Mouse (Mus musculus): ENCODE measurements at regions not wholly inside any gene's neighbourhood (a gene's known extent, or its start where the extent isn't known, plus 50 kb on each side); places are given as distances from the start of the nearest gene placed in this dataset.

- Histone ChIP-seq H3K27me3 (no peaks in the 10 kb centered on the region), H3K9ac (no peak overlapping the region), H3K27ac (no peak overlapping the region), H3K36me3 (no peaks in the 10 kb centered on the region), H3K9me3 (replicated peaks) (no peaks in the 10 kb centered on the region), H3K4me2 (no peak overlapping the region), H3K4me3 (no peak overlapping the region), H3K4me1 (replicated peaks) (peaks cover 18% of the 10 kb centered on the region)
- no peak for ATAC-seq (replicated peaks; ENCODE audit: insufficient number of reproducible peaks, insufficient read depth, low FRiP score, low read depth)
- WGBS = 92% methylated on average over 8 of the region's 8 CpGs
Observed at GRCm38 (mm10) chr1:186572651-186573050, 133.1 kb downstream of the Tgfb2 start.

DNA sequence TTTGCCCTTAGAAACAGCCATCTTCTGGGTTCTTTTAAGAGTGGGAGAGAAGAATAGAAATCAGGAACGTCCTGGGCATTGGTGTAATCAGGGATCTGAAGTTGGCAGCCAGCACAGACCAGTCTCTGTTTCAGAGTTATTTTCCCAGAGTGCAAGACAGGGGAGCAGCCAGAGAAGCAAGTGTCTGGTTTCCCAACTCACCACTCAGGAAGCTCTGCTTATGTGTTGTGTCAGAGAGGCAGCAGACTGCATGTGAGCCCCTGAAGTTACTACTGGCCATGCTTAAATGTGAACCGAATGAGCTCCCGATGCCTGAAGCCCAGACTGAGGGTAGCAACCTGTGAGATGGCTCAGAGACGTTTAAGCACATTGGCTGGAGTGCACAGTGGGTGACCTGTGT, 133.7 kb downstream of the Tgfb2 start:
- Histone ChIP-seq H3K9ac (no peak overlapping the region), H3K27ac (0 out of 2 replicates have a peak overlapping the region, but pooled peaks have one; percentile 3), H3K4me3 (no peak overlapping the region), H3K9me3 (replicated peaks) (no peaks in the 10 kb centered on the region), H3K36me3 (no peaks in the 10 kb centered on the region), H3K27me3 (no peaks in the 10 kb centered on the region), H3K4me2 (no peak overlapping the region), H3K4me1 (replicated peaks) (peaks cover 18% of the 10 kb centered on the region)
- 54% methylated on average over 4 of the region's 4 CpGs for WGBS
- ATAC-seq (replicated peaks; ENCODE audit: insufficient number of reproducible peaks, insufficient read depth, low FRiP score, low read depth) = no peak

DNA sequence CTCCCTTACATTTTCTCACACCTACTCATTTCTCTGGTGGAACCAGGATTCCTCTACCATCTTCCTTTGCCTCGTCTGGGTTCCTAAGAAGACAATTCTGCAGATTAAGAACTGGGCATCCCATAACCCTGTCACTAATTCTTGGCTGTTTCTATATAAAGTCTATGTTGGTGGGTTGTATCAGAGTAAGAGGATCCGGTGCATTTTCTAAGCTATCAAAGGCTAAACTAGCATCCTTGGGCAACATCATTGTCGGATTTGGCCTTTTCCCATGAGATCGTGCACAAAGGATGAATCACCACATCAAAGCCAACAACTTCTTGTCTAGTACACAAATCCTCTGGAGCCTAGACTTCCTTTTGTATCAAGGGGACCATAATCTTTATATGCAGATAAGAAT, 137.3 kb downstream of the Tgfb2 start:
- 74% methylated on average over 4 of the region's 4 CpGs for WGBS
- H3K36me3 ChIP-seq = no peaks in the 10 kb centered on the region
- H3K9me3 ChIP-seq (replicated peaks) = no peaks in the 10 kb centered on the region
- peak overlapping the region; percentile 35; the same call in 1 of the 2 replicates for H3K27ac ChIP-seq
- H3K4me1 ChIP-seq (replicated peaks) = peaks cover 16% of the 10 kb centered on the region
- no peak for ATAC-seq (replicated peaks; ENCODE audit: insufficient number of reproducible peaks, insufficient read depth, low FRiP score, low read depth)
- no peak overlapping the region for H3K4me3 ChIP-seq
- H3K9ac ChIP-seq = no peak overlapping the region
- H3K27me3 ChIP-seq = no peaks in the 10 kb centered on the region
- H3K4me2 ChIP-seq = no peak overlapping the region

DNA sequence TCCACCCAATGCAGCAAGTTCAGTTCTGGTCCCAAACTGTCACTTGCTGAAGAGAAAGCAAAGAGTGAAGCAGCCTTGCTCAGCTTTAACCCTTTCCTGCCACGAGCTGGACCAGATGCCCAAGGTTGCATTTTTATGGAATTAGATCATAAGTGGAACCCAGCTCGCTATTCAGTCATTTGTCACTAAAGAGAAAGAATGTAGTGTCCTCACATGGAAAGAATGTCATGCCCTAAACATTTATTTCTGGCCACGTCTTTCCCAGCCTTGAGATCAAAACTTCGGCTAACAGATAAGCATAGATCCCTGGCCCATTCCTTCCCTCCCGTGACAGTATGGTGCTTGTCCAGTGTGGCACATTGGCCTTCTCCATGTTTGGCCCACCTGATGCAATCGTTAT, 137.7 kb downstream of the Tgfb2 start:
- Histone ChIP-seq H3K27me3 (no peaks in the 10 kb centered on the region), H3K9me3 (replicated peaks) (no peaks in the 10 kb centered on the region), H3K4me2 (0 out of 2 replicates have a peak overlapping the region, but pooled peaks have one; percentile 33), H3K36me3 (no peaks in the 10 kb centered on the region), H3K4me3 (no peak overlapping the region), H3K9ac (no peak overlapping the region), H3K27ac (peak overlapping the region; percentile 35), H3K4me1 (replicated peaks) (peaks cover 16% of the 10 kb centered on the region)
- no peak; the same call in 1 of the 2 replicates for ATAC-seq (replicated peaks; ENCODE audit: insufficient number of reproducible peaks, insufficient read depth, low FRiP score, low read depth)
- 16% methylated on average over 6 of the region's 6 CpGs for WGBS

GRCm38 (mm10) chr1:186567136-186567826, 138.5 kb downstream of the Tgfb2 start:
- 34% methylated on average over 15 of the region's 15 CpGs for WGBS

GRCm38 (mm10) chr1:186562027-186562426, 143.8 kb downstream of the Tgfb2 start:
- Histone ChIP-seq H3K27me3 (no peaks in the 10 kb centered on the region), H3K4me2 (no peak overlapping the region), H3K9me3 (replicated peaks) (no peaks in the 10 kb centered on the region), H3K36me3 (no peaks in the 10 kb centered on the region), H3K4me3 (no peak overlapping the region), H3K9ac (no peak overlapping the region), H3K4me1 (replicated peaks) (peaks cover 2% of the 10 kb centered on the region), H3K27ac (no peak overlapping the region)
- WGBS = 82% methylated on average over 3 of the region's 3 CpGs
- ATAC-seq (replicated peaks; ENCODE audit: insufficient number of reproducible peaks, insufficient read depth, low FRiP score, low read depth) = no peak

More at GRCm38 (mm10) chr1:186567136-186567826, 138.5 kb downstream of the Tgfb2 start:
- Histone ChIP-seq H3K27ac (peak overlapping the region; percentile 53), H3K4me2 (peak overlapping the region; percentile 22), H3K36me3 (no peaks in the 10 kb centered on the region), H3K27me3 (no peaks in the 10 kb centered on the region), H3K4me1 (replicated peaks) (peaks cover 16% of the 10 kb centered on the region), H3K9ac (no peak overlapping the region), H3K4me3 (no peak overlapping the region), H3K9me3 (replicated peaks) (no peaks in the 10 kb centered on the region)
- ATAC-seq (replicated peaks; ENCODE audit: insufficient number of reproducible peaks, insufficient read depth, low FRiP score, low read depth) = no peak

GRCm38 (mm10) chr1:186555441-186555975, 150.3 kb downstream of the Tgfb2 start:
- Histone ChIP-seq H3K4me1 (replicated peaks) (peaks cover 15% of the 10 kb centered on the region), H3K4me3 (no peak overlapping the region), H3K27ac (peak overlapping the region; percentile 50), H3K27me3 (no peaks in the 10 kb centered on the region), H3K9ac (no peak overlapping the region), H3K4me2 (no peak overlapping the region), H3K36me3 (no peaks in the 10 kb centered on the region), H3K9me3 (replicated peaks) (no peaks in the 10 kb centered on the region)
- 6% methylated on average over 6 of the region's 6 CpGs for WGBS
- peak; percentile 87 for ATAC-seq (replicated peaks; ENCODE audit: insufficient number of reproducible peaks, insufficient read depth, low FRiP score, low read depth)

DNA sequence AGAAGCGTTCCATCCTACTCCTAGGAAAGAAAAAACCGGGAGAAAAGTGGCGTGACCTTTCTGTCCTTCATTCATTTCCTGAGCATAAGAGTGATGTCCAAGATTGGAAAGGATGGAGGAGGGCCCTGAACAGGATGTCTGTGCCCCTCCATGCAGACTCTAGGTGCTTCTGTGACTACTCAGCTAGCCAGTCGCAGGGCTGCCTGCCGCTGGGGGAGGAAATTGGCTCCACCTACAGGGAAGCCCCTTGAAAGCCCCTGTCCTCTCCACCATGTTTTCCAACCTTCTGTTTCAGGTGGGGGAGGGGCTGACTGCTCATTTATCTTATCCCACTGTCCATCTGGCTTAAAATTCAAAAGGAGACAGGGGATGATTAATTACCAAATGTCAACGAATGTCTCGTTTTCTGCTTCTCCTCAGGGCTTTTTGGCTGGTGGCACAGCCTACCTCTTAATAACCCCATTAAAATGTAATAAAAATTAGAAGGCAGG, 151.2 kb downstream of the Tgfb2 start:
- Histone ChIP-seq H3K4me2 (no peak overlapping the region), H3K9ac (no peak overlapping the region), H3K4me1 (replicated peaks) (peaks cover 15% of the 10 kb centered on the region), H3K9me3 (replicated peaks) (no peaks in the 10 kb centered on the region), H3K4me3 (no peak overlapping the region), H3K27ac (no peak overlapping the region), H3K36me3 (no peaks in the 10 kb centered on the region), H3K27me3 (no peaks in the 10 kb centered on the region)
- 63% methylated on average over 7 of the region's 7 CpGs for WGBS
- ATAC-seq (replicated peaks; ENCODE audit: insufficient number of reproducible peaks, insufficient read depth, low FRiP score, low read depth) = no peak

GRCm38 (mm10) chr1:186552689-186553088, 153.1 kb downstream of the Tgfb2 start:
- no peak for ATAC-seq (replicated peaks; ENCODE audit: insufficient number of reproducible peaks, insufficient read depth, low FRiP score, low read depth)
- Histone ChIP-seq H3K36me3 (no peaks in the 10 kb centered on the region), H3K27me3 (no peaks in the 10 kb centered on the region), H3K9me3 (replicated peaks) (no peaks in the 10 kb centered on the region), H3K4me2 (no peak overlapping the region), H3K4me1 (replicated peaks) (peaks cover 15% of the 10 kb centered on the region), H3K27ac (no peak overlapping the region), H3K4me3 (no peak overlapping the region), H3K9ac (no peak overlapping the region)
- WGBS = 81% methylated on average over 7 of the region's 7 CpGs

DNA sequence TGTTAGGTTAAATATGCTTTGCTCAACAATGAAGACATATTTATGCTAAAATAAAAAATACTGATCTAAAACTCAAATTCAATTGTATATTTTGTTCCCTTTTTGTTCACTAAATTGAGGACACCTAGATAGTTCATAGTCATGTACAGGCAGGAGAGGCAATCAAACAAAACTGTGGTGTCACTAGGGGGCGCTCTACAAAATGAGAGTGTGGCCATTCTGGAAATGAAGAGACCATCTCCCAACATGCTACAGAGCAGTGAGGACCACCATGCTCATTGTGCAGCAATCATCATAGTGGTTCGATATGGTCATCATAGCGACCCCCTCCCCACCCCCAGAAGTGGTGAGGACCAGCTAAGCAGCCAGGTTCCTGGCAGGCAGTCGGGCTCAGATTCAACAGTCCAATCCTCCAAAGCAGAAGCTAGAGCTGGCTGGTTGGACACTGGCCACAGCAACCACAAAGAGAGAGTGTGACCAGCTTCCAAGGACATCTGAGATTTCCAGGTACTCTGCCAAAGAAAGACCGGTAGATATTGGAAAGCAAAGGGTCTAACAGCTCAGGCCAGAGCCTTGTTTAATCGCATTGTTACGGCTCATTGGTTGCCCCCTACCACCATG, 155.4 kb downstream of the Tgfb2 start:
- H3K4me3 ChIP-seq = no peak overlapping the region
- H3K9me3 ChIP-seq (replicated peaks) = no peaks in the 10 kb centered on the region
- H3K36me3 ChIP-seq = no peaks in the 10 kb centered on the region
- no peak overlapping the region for H3K9ac ChIP-seq
- no peak overlapping the region for H3K4me2 ChIP-seq
- H3K27ac ChIP-seq = no peak overlapping the region
- peaks cover 9% of the 10 kb centered on the region; the same call in 1 of the 2 replicates for H3K4me1 ChIP-seq (replicated peaks)
- WGBS = 75% methylated on average over 7 of the region's 7 CpGs
- no peaks in the 10 kb centered on the region for H3K27me3 ChIP-seq
- no peak for ATAC-seq (replicated peaks; ENCODE audit: insufficient number of reproducible peaks, insufficient read depth, low FRiP score, low read depth)

GRCm38 (mm10) chr1:186549207-186549606, 156.6 kb downstream of the Tgfb2 start:
- Histone ChIP-seq H3K9me3 (replicated peaks) (no peaks in the 10 kb centered on the region), H3K4me1 (replicated peaks) (no peaks in the 10 kb centered on the region), H3K9ac (no peak overlapping the region), H3K4me3 (no peak overlapping the region), H3K4me2 (no peak overlapping the region), H3K27me3 (no peaks in the 10 kb centered on the region), H3K27ac (no peak overlapping the region), H3K36me3 (no peaks in the 10 kb centered on the region)
- ATAC-seq (replicated peaks; ENCODE audit: insufficient number of reproducible peaks, insufficient read depth, low FRiP score, low read depth) = no peak
- WGBS = 91% methylated on average over 12 of the region's 12 CpGs

All from heart, embryonic 15.5 days (tissue).